Mouse (Mus musculus) R1 (cell line): ENCODE results near the gene Tars2.
"Not testable (repeated sequence)": the region's sequence is repeated elsewhere in the genome, so short reads cannot be mapped to it uniquely, and the experiment has no call there.

Source experiments
- DNase-seq: peaks from one replicate; pipeline ENCODE4 v3.0.0-alpha.2; 2018; ENCODE audit warnings: low read depth, low spot score

Tars2 gene

GRCm38 (mm10) chr3:95760106-95760505 lies at the start of gene Tars2:
Gene Tars2 (minus strand): TSS chr3:95760206.
- no peak for DNase-seq

- DNase-seq: no peak
Observed at GRCm38 (mm10) chr3:95808384-95808783, 48.4 kb upstream of the Tars2 start.

- DNase-seq: not testable (repeated sequence)
Observed at GRCm38 (mm10) chr3:95807630-95808029, 47.6 kb upstream of the Tars2 start.

- DNase-seq: no peak
Observed at GRCm38 (mm10) chr3:95806677-95807076, 46.7 kb upstream of the Tars2 start.

DNA sequence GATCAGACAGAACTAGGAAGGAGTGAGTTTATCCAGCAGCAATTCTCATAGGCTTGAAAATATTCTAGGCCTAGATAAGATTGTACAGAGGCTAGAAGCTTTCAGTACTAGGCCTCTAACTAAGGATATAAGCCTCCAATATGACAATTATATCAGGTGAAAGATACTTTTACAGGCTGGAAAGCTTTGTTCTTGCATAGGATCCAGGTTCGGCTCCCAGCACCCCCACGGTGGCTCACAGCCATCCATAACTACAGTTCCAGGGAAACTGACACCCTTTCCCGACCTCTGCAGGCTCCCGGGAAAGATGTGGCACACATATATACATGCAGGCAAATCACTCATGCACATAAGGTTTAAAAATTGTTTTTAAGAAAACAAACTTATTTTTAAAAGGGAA lies 43.8 kb upstream of the Tars2 start:
- no peak for DNase-seq

- no peak for DNase-seq
Observed at GRCm38 (mm10) chr3:95798756-95799155, 38.8 kb upstream of the Tars2 start.

DNA sequence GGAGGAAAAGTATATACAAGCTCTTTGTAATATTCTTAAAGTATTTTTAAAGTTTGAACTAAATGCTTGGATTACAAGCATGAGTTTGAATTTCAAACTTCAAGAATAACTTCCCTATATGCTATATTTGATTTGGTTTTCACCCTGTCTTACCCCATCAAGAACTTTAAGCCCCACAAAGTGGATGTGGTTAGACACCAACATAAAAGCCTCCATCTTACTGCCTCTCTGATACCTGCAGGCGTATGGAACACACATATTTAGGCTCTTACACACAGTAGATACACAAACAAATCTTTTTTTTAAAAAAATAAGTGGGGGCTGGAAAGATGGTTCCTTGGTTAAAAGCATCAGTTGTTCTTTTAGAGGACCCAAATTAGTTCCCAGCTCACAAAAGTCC lies 34.3 kb upstream of the Tars2 start:
- no peak for DNase-seq

- DNase-seq: no peak
Observed at GRCm38 (mm10) chr3:95793662-95794061, 33.7 kb upstream of the Tars2 start.

- peak; percentile 82 for DNase-seq
Observed at GRCm38 (mm10) chr3:95785501-95785900, 25.5 kb upstream of the Tars2 start.

DNA sequence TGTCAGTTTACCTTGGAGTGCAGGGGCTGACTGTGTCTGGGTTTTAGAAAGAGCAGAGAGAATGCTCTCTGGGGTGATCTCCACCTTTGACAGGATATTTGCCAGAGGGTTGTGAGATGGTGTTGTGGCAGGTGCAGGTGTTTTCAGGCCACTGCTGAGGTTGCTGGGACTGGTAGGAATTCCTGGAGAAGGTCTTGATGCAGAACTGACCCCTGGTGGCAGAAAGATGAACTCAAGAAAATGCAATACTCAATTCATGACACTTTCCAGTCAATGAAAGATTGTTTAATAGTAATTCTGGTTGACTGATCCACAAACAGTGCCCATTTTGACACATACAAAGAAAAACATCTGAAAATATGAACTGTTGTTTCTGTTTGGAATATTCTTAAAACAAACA lies 12.0 kb upstream of the Tars2 start:
- DNase-seq: peak; percentile 58

DNA sequence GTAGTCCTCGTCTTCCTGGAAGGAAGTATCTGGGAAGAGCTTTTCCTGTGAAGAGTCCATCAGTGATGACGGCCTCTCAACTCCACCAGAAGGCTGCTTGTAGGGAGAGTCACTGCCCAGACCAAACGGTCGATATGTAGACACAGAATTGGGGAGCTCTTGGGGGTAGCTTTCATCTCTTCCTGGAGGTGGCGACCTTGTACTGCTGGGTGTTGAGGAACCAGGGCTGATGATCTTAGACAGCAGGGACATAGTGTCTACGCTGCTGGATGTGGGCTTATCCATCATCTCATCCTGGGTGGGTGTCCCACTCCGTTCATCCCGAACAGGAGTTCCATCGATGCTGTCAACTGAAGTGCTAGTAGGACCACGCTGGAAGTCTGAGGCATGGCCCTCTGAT lies 5.5 kb upstream of the Tars2 start:
- no peak for DNase-seq

GRCm38 (mm10) chr3:95763811-95764210 lies 3.8 kb upstream of the Tars2 start:
- DNase-seq: no peak

DNA sequence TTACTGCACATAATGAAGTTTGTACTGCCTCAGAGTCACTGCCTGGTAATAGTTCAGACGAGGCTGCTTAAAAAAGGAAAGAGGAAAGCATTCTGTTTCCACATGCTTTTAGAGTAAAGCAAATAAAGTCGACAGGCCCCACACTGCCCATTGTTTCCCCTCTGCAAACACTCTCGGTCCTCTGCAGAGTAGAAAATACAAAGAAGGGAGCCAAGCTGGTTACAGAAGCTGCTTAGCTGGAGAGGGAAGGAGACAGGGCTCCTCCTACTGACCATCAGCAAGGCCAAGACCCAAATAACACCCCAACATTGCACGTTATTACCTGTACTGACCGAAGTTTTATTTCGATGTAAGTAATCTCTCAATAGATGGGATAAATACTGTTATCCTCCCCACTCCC lies 3.0 kb upstream of the Tars2 start:
- DNase-seq: no peak

GRCm38 (mm10) chr3:95761771-95762170 lies 1.8 kb upstream of the Tars2 start:
- peak; percentile 93 for DNase-seq

DNA sequence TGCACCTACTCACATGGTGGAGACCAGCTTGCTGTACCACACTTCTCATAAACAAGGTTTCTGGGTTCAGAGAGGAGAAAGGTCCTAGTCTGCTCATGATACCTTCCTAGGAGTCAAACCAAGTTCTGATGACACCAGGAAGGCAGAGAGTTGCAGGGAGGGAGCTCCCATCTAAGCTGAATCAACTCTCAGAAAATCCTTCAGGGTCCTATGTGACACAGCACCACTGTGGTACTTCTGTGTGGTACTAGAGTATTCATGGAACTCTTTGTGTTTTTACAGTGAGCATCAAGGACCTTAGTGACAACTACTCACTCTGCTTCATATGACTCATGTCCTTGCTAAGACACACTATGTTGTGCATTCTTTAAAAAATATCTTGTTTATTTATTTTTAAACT lies 650 bp upstream of the Tars2 start:
- DNase-seq: no peak

GRCm38 (mm10) chr3:95758467-95759218 lies 1.4 kb downstream of the Tars2 start:
- DNase-seq: peak; percentile 42

DNA sequence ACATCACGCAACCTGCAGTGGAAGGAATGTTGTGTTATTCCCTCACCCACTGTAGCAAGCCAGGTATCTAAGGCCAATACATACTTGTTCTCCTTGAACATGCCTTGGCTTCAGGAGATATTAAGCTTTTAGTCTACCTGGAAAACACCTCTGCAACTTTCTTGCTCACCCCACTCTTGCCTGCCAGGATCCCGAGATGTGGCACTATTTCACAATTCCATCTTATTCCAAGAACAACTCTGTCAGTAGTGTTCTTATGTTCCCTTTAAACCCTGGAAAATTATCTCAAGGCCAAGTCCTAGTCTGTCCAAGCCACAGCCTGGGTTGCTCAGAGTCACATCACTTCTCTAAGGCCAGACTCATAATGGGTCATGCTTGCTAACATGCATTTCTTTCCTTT lies 3.2 kb downstream of the Tars2 start:
- DNase-seq: no peak

- DNase-seq: peak; percentile 99
Observed at GRCm38 (mm10) chr3:95754345-95755206, 5.4 kb downstream of the Tars2 start.

GRCm38 (mm10) chr3:95752935-95753334 lies 7.1 kb downstream of the Tars2 start:
- DNase-seq: no peak

DNA sequence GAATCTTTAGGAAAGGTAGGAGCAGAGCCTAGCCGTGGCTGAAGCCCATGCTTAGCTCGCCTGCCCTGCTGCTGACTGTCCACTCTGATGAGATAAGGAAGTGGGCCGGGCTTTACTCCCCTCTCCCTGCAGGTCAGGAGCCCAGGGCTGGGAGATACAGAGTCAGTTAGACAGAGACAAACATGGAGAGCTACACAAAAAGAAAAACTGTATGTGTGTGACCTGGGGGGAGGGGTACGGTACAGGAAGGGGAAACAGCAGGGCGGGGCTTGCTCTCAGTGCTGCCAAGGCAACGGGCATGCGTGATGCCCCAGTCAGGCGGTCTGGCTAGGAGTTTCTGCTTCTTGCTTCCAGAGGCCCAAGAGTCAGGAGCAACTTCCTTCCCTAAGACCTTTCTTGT lies 19.6 kb downstream of the Tars2 start:
- peak; percentile 66 for DNase-seq

- peak; percentile 78 for DNase-seq
Observed at GRCm38 (mm10) chr3:95739353-95740104, 20.5 kb downstream of the Tars2 start, which contains the start of gene Ecm1. Gene Ecm1 (minus strand): TSS chr3:95739569.

- DNase-seq: peak; percentile 80
Observed at GRCm38 (mm10) chr3:95735071-95735670, 24.8 kb downstream of the Tars2 start.
